Mouse (Mus musculus) neural tube, embryonic 15.5 days (tissue): ENCODE measurements around the gene Rad51c. TPM values are rescaled to one million over a fixed set of nuclear protein-coding genes. Genes with fewer than 3 reads are reported as not detected.
A peak's percentile ranks its signal among the peaks of the same experiment; 100 is the strongest.
"Not testable (repeated sequence)": the region's sequence is repeated elsewhere in the genome, so short reads cannot be mapped to it uniquely, and the experiment has no call there.

Source experiments
- ATAC-seq: fragments of 200-750 bp; cut with Nextera tagmentation; 2 replicates; pipeline ENCODE4 v1.8.0; 2017; ENCODE audit warnings: mild to moderate bottlenecking, moderate TSS enrichment, moderate library complexity; ENCODE audit not compliant: low FRiP score
- H3K27ac ChIP-seq: fragments of 300-500 bp; sonication (generic); replicated peaks from 2 replicates; pipeline ENCODE4 v1.5.1; 2015; ENCODE audit warnings: mild to moderate bottlenecking, inconsistent platforms
- H3K27me3 ChIP-seq: fragments of 300-500 bp; sonication (generic); replicated peaks from 2 replicates; pipeline ENCODE4 v1.6.1; 2015; ENCODE audit warnings: inconsistent platforms
- H3K36me3 ChIP-seq: fragments of 300-500 bp; sonication (generic); 2 replicates; pipeline ENCODE4 v1.6.1; 2015; ENCODE audit warnings: inconsistent platforms
- H3K4me1 ChIP-seq: fragments of 300-500 bp; sonication (generic); 2 replicates; pipeline ENCODE4 v1.6.1; 2015; ENCODE audit warnings: inconsistent platforms
- H3K4me2 ChIP-seq: fragments of 300-500 bp; sonication (generic); 2 replicates; pipeline ENCODE4 v1.6.1; 2015; ENCODE audit warnings: inconsistent platforms, mild to moderate bottlenecking, moderate library complexity
- H3K4me3 ChIP-seq: fragments of 300-500 bp; sonication (generic); replicated peaks from 2 replicates; pipeline ENCODE4 v1.5.1; 2015; ENCODE audit warnings: mild to moderate bottlenecking, inconsistent platforms
- H3K9ac ChIP-seq: fragments of 300-500 bp; sonication (generic); replicated peaks from 2 replicates; pipeline ENCODE4 v1.6.1; 2015; ENCODE audit warnings: mild to moderate bottlenecking, inconsistent platforms
- H3K9me3 ChIP-seq: fragments of 300-500 bp; sonication (generic); replicated peaks from 2 replicates; pipeline ENCODE4 v1.6.1; 2016; ENCODE audit warnings: inconsistent platforms
- WGBS: fragments of 180-500 bp; shearing (Covaris S2); methylation state at CpG from one replicate; pipeline ENCODE4 v1.1.7; 2015; ENCODE audit warnings: mixed read lengths; 5-methylcytosine and 5-hydroxymethylcytosine counted together
- polyA plus RNA-seq: library from polyadenylated mRNA; unstranded; fragments of >200 nt; fragmentation: Nextera tagmentation; extraction: Ambion mirVana; gene quantifications from 2 replicates; pipeline ENCODE4 v1.2.1, GENCODE M21; 2015

Gene Rad51c
- polyA plus RNA-seq, 1 experiment from 2014 or later, result 4.0 TPM

- no peaks in the 10 kb centered on the region for H3K36me3 ChIP-seq
- no peak overlapping the region for H3K4me3 ChIP-seq
- no peak overlapping the region for H3K9ac ChIP-seq
- H3K27me3 ChIP-seq, result no peaks in the 10 kb centered on the region
- no peak overlapping the region for H3K4me2 ChIP-seq
- ATAC-seq, result no peak
- 51% methylated on average over 5 of the region's 5 CpGs for WGBS
- no peaks in the 10 kb centered on the region for H3K9me3 ChIP-seq
- H3K4me1 ChIP-seq, result no peaks in the 10 kb centered on the region
- H3K27ac ChIP-seq, result no peak overlapping the region
Observed at GRCm38 (mm10) chr11:87416120-87416519, 11.4 kb upstream of the Rad51c start.

DNA sequence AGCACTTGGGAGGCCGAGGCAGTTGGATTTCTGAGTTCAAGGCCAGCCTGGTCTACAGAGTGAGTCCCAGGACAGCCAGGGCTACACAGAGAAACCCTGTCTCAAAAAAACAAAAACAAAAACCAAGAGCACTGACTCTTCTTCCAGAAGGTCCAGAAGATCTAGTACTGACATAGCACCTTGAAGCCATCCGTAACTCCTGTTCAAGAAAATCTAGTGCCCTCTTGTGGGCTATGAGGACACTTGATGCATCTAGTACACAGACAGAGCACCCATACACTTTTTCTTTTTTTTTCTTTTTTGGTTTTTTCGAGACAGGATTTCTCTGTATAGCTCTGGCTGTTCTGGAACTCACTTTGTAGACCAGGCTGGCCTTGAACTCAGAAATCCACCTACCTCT is 8.7 kb upstream of the Rad51c start:
- ATAC-seq, H3K27ac ChIP-seq, H3K9me3 ChIP-seq, H3K36me3 ChIP-seq, H3K9ac ChIP-seq, H3K4me3 ChIP-seq, H3K4me1 ChIP-seq, H3K27me3 ChIP-seq, H3K4me2 ChIP-seq: not testable (repeated sequence)
- WGBS, result 64% methylated on average over 3 of the region's 3 CpGs

DNA sequence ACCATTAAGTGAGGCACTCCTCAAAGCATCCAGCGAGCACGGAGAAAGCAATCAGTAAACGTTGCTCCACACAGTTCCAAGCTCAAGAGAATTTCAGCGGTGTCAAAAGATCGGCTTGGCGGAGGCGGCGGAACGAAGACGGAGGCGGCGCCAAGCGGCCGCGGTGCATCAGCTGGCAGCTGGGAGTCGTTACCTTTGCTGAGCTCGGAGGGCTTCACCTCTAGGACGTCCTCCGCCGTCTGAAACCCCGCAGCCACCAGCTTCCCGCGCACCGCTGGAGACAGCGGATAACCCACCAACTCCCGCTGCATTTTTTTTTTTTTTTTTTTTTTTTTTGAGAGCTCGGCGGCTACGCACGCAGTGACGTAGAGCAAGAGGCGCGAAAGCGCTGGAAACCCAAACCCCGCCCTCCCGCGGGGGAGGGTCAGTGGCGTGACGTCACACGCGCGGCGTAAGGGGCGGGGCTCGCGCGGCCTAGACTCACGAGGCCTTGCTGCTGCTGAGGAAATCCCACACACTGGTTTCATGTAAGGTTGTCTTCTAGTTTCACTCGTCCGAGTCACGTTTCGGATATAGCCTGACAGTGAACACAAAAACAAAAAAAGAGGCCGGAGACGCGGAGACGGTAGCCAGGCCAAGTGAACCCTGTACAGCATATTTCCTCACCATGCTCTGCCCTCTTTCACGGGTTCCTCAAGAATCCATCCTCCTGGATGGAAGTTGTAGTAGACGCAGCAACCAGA is 472 bp downstream of the Rad51c start:
- Histone ChIP-seq H3K4me3 (peak overlapping the region; percentile 55), H3K27me3 (no peaks in the 10 kb centered on the region), H3K27ac (peak overlapping the region; percentile 97), H3K4me2 (peak overlapping the region; percentile 67), H3K9me3 (no peaks in the 10 kb centered on the region), H3K9ac (peak overlapping the region; percentile 76), H3K36me3 (no peaks in the 10 kb centered on the region), H3K4me1 (peaks cover 4% of the 10 kb centered on the region)
- 2% methylated on average over 58 of the region's 58 CpGs for WGBS
- ATAC-seq, result peak; percentile 97

GRCm38 (mm10) chr11:87398402-87398801 is 6.4 kb downstream of the Rad51c start:
- H3K4me3 ChIP-seq, result no peak overlapping the region
- H3K27me3 ChIP-seq, result no peaks in the 10 kb centered on the region
- H3K4me1 ChIP-seq, result no peaks in the 10 kb centered on the region
- H3K27ac ChIP-seq, result no peak overlapping the region
- no peak for ATAC-seq
- no peaks in the 10 kb centered on the region for H3K36me3 ChIP-seq
- no peaks in the 10 kb centered on the region for H3K9me3 ChIP-seq
- WGBS, result 87% methylated on average over 2 of the region's 2 CpGs
- no peak overlapping the region for H3K9ac ChIP-seq
- no peak overlapping the region for H3K4me2 ChIP-seq

GRCm38 (mm10) chr11:87393855-87394254 is 10.9 kb downstream of the Rad51c start:
- no peak overlapping the region for H3K9ac ChIP-seq
- no peaks in the 10 kb centered on the region for H3K27me3 ChIP-seq
- H3K9me3 ChIP-seq, result no peaks in the 10 kb centered on the region
- H3K27ac ChIP-seq, result no peak overlapping the region
- WGBS, result 15% methylated on average over 1 of the region's 1 CpGs
- H3K4me1 ChIP-seq, result no peaks in the 10 kb centered on the region
- no peaks in the 10 kb centered on the region for H3K36me3 ChIP-seq
- ATAC-seq, result no peak
- H3K4me3 ChIP-seq, result no peak overlapping the region
- no peak overlapping the region for H3K4me2 ChIP-seq

DNA sequence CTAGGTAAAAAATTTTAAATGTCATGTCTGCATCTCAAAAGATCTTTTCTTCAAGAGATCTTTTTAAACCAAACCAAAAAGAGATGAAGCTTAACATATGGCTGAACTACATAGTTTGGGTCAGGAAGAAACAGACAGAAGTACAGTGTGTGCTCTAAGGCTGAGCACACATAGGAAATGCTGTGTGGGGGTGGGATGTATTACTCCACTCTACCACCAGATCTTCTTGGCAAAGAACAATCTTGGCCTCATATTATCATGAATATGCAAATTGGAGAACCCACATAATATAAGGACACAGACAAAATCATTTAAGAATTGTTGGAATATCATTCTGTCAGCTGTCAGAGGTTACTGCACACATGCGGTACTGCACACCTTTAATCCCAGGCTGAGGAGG is 19.1 kb downstream of the Rad51c start:
- ATAC-seq, result no peak
- H3K4me2 ChIP-seq, result no peak overlapping the region
- H3K27ac ChIP-seq, result no peak overlapping the region
- H3K9me3 ChIP-seq, result no peaks in the 10 kb centered on the region
- no peak overlapping the region for H3K4me3 ChIP-seq
- no peaks in the 10 kb centered on the region for H3K36me3 ChIP-seq
- no peak overlapping the region for H3K9ac ChIP-seq
- WGBS, result 97% methylated on average over 1 of the region's 1 CpGs
- H3K4me1 ChIP-seq, result no peaks in the 10 kb centered on the region
- H3K27me3 ChIP-seq, result no peaks in the 10 kb centered on the region

DNA sequence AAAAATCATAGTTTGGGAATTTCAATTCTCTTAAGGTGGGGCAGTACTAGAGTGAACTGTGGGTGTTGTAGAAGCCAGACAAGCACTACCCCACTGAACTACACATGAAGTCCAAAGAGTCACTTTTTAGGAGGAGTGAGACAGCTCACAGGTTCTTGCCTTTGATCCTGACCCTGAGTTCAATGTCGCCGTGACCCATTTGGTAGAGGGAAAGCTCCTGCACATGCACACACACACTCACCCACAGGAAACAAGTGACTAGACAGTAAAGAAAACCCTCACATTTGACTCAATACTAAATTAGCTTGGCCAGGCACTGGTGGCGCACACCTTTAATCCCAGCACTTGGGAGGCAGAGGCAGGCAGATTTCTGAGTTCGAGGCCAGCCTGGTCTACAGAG is 20.2 kb downstream of the Rad51c start:
- Histone ChIP-seq H3K27me3 (no peaks in the 10 kb centered on the region), H3K9ac (no peak overlapping the region), H3K4me2 (no peak overlapping the region), H3K27ac (no peak overlapping the region), H3K36me3 (no peaks in the 10 kb centered on the region), H3K4me3 (no peak overlapping the region), H3K9me3 (no peaks in the 10 kb centered on the region), H3K4me1 (no peaks in the 10 kb centered on the region)
- 97% methylated on average over 4 of the region's 4 CpGs for WGBS
- ATAC-seq, result no peak

- Histone ChIP-seq H3K27me3 (no peaks in the 10 kb centered on the region), H3K4me2 (no peak overlapping the region), H3K9me3 (no peaks in the 10 kb centered on the region), H3K4me1 (no peaks in the 10 kb centered on the region), H3K27ac (no peak overlapping the region), H3K4me3 (no peak overlapping the region), H3K9ac (no peak overlapping the region), H3K36me3 (no peaks in the 10 kb centered on the region)
- no peak for ATAC-seq
- WGBS, result 60% methylated on average over 9 of the region's 9 CpGs
Observed at GRCm38 (mm10) chr11:87367865-87368580, 36.7 kb downstream of the Rad51c start.

DNA sequence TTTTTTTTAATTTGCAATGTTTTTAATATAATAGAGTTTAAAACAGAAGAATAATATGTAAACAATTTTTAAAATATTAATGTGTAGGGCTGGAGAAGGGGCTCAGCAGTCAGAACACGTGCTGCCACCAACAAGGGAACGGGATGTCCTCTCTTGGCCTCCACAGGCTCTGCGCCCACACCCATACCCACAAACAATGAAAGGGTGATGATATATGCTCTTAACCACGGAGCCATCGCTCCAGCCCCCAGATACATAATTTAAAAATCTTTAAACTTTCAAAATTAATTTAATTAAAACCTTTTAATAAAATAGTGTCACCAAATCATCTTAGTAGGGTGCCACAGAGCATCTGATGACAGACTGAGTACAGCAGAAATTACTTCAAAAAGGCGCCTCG is 37.7 kb downstream of the Rad51c start:
- Histone ChIP-seq H3K9me3 (no peaks in the 10 kb centered on the region), H3K27me3 (no peaks in the 10 kb centered on the region), H3K27ac (no peak overlapping the region), H3K9ac (no peak overlapping the region), H3K36me3 (no peaks in the 10 kb centered on the region), H3K4me3 (no peak overlapping the region), H3K4me2 (no peak overlapping the region), H3K4me1 (no peaks in the 10 kb centered on the region)
- ATAC-seq, result no peak
- WGBS, result 76% methylated on average over 7 of the region's 7 CpGs

- H3K9me3 ChIP-seq, result no peaks in the 10 kb centered on the region
- no peak overlapping the region for H3K4me3 ChIP-seq
- no peaks in the 10 kb centered on the region for H3K27me3 ChIP-seq
- WGBS, result 91% methylated on average over 5 of the region's 5 CpGs
- H3K4me2 ChIP-seq, result no peak overlapping the region
- no peak overlapping the region for H3K27ac ChIP-seq
- no peak overlapping the region for H3K9ac ChIP-seq
- ATAC-seq, result no peak
- no peaks in the 10 kb centered on the region for H3K4me1 ChIP-seq
- no peaks in the 10 kb centered on the region for H3K36me3 ChIP-seq
Observed at GRCm38 (mm10) chr11:87365120-87365519, 39.6 kb downstream of the Rad51c start.

DNA sequence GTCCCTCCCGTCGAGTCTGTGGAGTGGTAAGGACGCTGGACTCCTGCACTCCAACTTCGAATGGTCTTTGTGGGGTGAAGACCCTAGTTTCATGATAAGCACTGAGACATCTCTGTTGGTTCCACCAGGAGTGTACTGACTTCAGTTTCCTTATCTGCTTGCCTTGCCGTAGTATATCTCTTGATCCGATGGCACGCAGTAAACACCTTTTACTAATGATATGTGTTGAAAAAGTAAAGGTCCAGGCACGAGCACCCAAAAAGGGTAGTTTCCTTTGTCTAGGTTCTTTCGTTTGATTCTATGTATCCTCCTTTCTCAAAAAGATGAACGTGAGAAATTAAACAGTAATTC is 45.5 kb downstream of the Rad51c start:
- Histone ChIP-seq H3K36me3 (no peaks in the 10 kb centered on the region), H3K9ac (peak overlapping the region; percentile 69; the same call in 1 of the 2 replicates), H3K27me3 (no peaks in the 10 kb centered on the region), H3K4me2 (peak overlapping the region; percentile 64), H3K9me3 (no peaks in the 10 kb centered on the region), H3K27ac (peak overlapping the region; percentile 84), H3K4me1 (peaks cover 20% of the 10 kb centered on the region), H3K4me3 (peak overlapping the region; percentile 93)
- WGBS, result 12% methylated on average over 10 of the region's 10 CpGs
- no peak for ATAC-seq
